Mouse (Mus musculus): Measurements from ENCODE around the gene Vmn1r189.
"Not testable (repeated sequence)": the region's sequence is repeated elsewhere in the genome, so short reads cannot be mapped to it uniquely, and the experiment has no call there.

Gene Vmn1r189

GRCm38 (mm10) chr13:22105724-22106123 is at the start of gene Vmn1r189:
Gene Vmn1r189, minus strand, starts transcription at chr13:22105824.
- not testable (repeated sequence) for DNase-seq

DNA sequence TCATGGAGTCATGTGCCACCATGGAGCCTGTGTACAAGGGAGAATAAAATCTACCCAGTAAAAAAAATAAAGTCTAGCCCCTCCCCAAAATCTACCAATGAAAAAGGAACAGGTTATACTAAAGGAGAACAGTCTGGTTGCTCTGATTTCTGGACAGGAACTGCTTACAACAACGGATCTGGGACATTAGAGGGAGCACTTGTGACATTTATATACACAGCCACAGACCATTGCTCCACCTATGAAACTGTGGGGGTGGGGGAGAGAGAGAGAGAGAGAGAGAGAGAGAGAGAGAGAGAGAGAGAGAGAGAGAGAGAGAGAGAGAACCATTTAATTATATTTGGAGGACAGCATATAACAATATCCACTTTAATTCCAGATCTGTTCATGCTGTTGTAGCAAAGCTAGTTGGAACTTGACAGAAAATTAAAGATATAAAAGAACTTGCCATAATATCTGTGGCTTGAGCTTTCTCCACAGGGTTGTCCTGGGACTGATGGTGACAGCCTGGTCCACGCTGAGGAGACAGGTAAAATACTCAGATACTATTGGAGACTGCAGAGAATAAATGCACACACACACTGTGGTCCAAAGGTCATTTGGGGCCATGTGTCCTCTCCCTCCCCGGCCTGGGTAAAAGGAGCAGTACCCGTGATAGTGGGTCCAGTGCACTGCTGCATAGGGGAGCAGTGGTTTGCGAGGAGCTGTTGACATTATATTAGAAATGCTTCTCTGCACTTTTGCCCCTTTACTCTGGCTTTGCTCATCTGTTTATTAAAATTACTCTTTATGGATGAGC is 31.1 kb upstream of the Vmn1r189 start:
- not testable (repeated sequence) for DNase-seq

- not testable (repeated sequence) for DNase-seq
Measured at GRCm38 (mm10) chr13:22084140-22084539, 21.5 kb downstream of the Vmn1r189 start, which contains the start of gene Vmn1r188. Gene Vmn1r188, plus strand, starts transcription at chr13:22084440.

- DNase-seq = no peak
Measured at GRCm38 (mm10) chr13:22063468-22063867, 42.2 kb downstream of the Vmn1r189 start.

GRCm38 (mm10) chr13:22061422-22061821 is 44.2 kb downstream of the Vmn1r189 start:
- no peak for DNase-seq

DNA sequence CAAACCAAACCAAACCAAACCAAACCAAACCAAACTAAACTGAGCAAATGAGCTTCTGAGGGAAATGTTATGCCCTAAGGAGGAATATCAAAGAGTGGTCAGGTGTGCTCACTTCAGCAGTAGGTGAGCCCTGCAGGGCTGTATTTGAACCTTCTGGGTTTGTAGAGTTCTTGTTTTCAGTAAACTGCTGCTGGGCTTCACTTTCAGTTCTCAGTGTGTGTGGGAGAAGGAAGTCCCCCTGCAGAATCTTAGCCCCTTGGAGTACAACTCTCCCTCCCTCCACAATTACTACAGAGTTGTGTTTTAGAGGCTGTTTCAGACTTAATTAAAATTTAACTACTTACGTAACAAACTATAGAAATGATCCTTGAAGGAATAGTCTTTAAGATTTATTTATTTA is 51.9 kb downstream of the Vmn1r189 start:
- DNase-seq = no peak

- no peak for DNase-seq
Measured at GRCm38 (mm10) chr13:22051523-22051859, 54.1 kb downstream of the Vmn1r189 start.

GRCm38 (mm10) chr13:22050591-22051522 is 54.8 kb downstream of the Vmn1r189 start:
- DNase-seq = peak; percentile 93
